Mouse (Mus musculus): Measurements from ENCODE around the gene Raver1. TPM values are rescaled to one million over a fixed set of nuclear protein-coding genes. Genes with fewer than 3 reads are reported as not detected.
A peak's percentile ranks its signal among the peaks of the same experiment; 100 is the strongest.
"Not testable (repeated sequence)": the region's sequence is repeated elsewhere in the genome, so short reads cannot be mapped to it uniquely, and the experiment has no call there.

The Raver1 gene
- polyA plus RNA-seq, 1 experiment from 2014 or later = 83.9 TPM

GRCm38 (mm10) chr9:21062928-21063327 is 28.9 kb downstream of the Raver1 start:
- H3K27ac ChIP-seq = no peak overlapping the region
- no peak for DNase-seq (ENCODE audit: low spot score)
- H3K36me3 ChIP-seq = peaks cover 51% of the 10 kb centered on the region
- no peaks in the 10 kb centered on the region for H3K27me3 ChIP-seq (ENCODE audit: insufficient read depth, poor library complexity, severe bottlenecking)
- WGBS = 95% methylated on average over 2 of the region's 2 CpGs
- no peaks in the 10 kb centered on the region for H3K4me1 ChIP-seq
- H3K4me3 ChIP-seq = no peak overlapping the region
- no peaks in the 10 kb centered on the region for H3K9me3 ChIP-seq

- 60% methylated on average over 10 of the region's 10 CpGs for WGBS
- Histone ChIP-seq H3K9me3 (no peaks in the 10 kb centered on the region), H3K27ac (no peak overlapping the region), H3K4me1 (peaks cover 4% of the 10 kb centered on the region), H3K27me3 (ENCODE audit: insufficient read depth, poor library complexity, severe bottlenecking) (peaks cover 23% of the 10 kb centered on the region), H3K36me3 (no peaks in the 10 kb centered on the region), H3K4me3 (no peak overlapping the region)
- no peak for DNase-seq (ENCODE audit: low spot score)
Observed at GRCm38 (mm10) chr9:21051578-21051977, 40.2 kb downstream of the Raver1 start.

- Histone ChIP-seq H3K4me1 (peaks cover 7% of the 10 kb centered on the region; the same call in 1 of the 2 replicates), H3K9me3 (no peaks in the 10 kb centered on the region), H3K36me3 (no peaks in the 10 kb centered on the region), H3K27ac (no peak overlapping the region), H3K4me3 (no peak overlapping the region), H3K27me3 (ENCODE audit: insufficient read depth, poor library complexity, severe bottlenecking) (peaks cover 15% of the 10 kb centered on the region)
- no peak for DNase-seq (ENCODE audit: low spot score)
- WGBS = 74% methylated on average over 3 of the region's 3 CpGs
Observed at GRCm38 (mm10) chr9:21045235-21045634, 46.6 kb downstream of the Raver1 start.

- not testable (repeated sequence) for H3K4me1 ChIP-seq; H3K36me3 ChIP-seq; DNase-seq (ENCODE audit: low spot score); H3K4me3 ChIP-seq; H3K27ac ChIP-seq; H3K9me3 ChIP-seq
- 56% methylated on average over 1 of the region's 1 CpGs for WGBS
- peaks cover 19% of the 10 kb centered on the region for H3K27me3 ChIP-seq (ENCODE audit: insufficient read depth, poor library complexity, severe bottlenecking)
Observed at GRCm38 (mm10) chr9:21044785-21045184, 47.0 kb downstream of the Raver1 start.

GRCm38 (mm10) chr9:21043563-21043962 is 48.2 kb downstream of the Raver1 start:
- 72% methylated on average over 4 of the region's 4 CpGs for WGBS
- peaks cover 31% of the 10 kb centered on the region for H3K27me3 ChIP-seq (ENCODE audit: insufficient read depth, poor library complexity, severe bottlenecking)
- no peaks in the 10 kb centered on the region for H3K9me3 ChIP-seq
- H3K27ac ChIP-seq = no peak overlapping the region
- H3K36me3 ChIP-seq = no peaks in the 10 kb centered on the region
- no peak overlapping the region for H3K4me3 ChIP-seq
- DNase-seq (ENCODE audit: low spot score) = no peak
- H3K4me1 ChIP-seq = peaks cover 9% of the 10 kb centered on the region

GRCm38 (mm10) chr9:21041308-21041707 is 50.5 kb downstream of the Raver1 start:
- H3K9me3 ChIP-seq = no peaks in the 10 kb centered on the region
- no peak overlapping the region for H3K4me3 ChIP-seq
- WGBS = 43% methylated on average over 4 of the region's 4 CpGs
- no peaks in the 10 kb centered on the region for H3K36me3 ChIP-seq
- H3K27ac ChIP-seq = no peak overlapping the region
- no peak for DNase-seq (ENCODE audit: low spot score)
- H3K4me1 ChIP-seq = peaks cover 27% of the 10 kb centered on the region
- H3K27me3 ChIP-seq (ENCODE audit: insufficient read depth, poor library complexity, severe bottlenecking) = peaks cover 54% of the 10 kb centered on the region

GRCm38 (mm10) chr9:21039779-21040178 is 52.0 kb downstream of the Raver1 start:
- no peak for DNase-seq (ENCODE audit: low spot score)
- no peaks in the 10 kb centered on the region for H3K9me3 ChIP-seq
- H3K27me3 ChIP-seq (ENCODE audit: insufficient read depth, poor library complexity, severe bottlenecking) = peaks cover 69% of the 10 kb centered on the region
- H3K4me1 ChIP-seq = peaks cover 39% of the 10 kb centered on the region
- no peaks in the 10 kb centered on the region for H3K36me3 ChIP-seq
- H3K27ac ChIP-seq = no peak overlapping the region
- WGBS = 78% methylated on average over 3 of the region's 3 CpGs
- H3K4me3 ChIP-seq = no peak overlapping the region

- H3K27ac ChIP-seq = peak overlapping the region; percentile 65
- peaks cover 55% of the 10 kb centered on the region for H3K4me1 ChIP-seq
- WGBS = 3% methylated on average over 31 of the region's 31 CpGs
- H3K4me3 ChIP-seq = peak overlapping the region; percentile 60
- H3K36me3 ChIP-seq = no peaks in the 10 kb centered on the region
- no peak for DNase-seq (ENCODE audit: low spot score)
- H3K27me3 ChIP-seq (ENCODE audit: insufficient read depth, poor library complexity, severe bottlenecking) = peaks cover 91% of the 10 kb centered on the region
- no peaks in the 10 kb centered on the region for H3K9me3 ChIP-seq
Observed at GRCm38 (mm10) chr9:21037481-21037891, 54.3 kb downstream of the Raver1 start.

- Histone ChIP-seq H3K9me3 (no peaks in the 10 kb centered on the region), H3K4me1 (peaks cover 63% of the 10 kb centered on the region), H3K4me3 (peak overlapping the region; percentile 60), H3K27ac (no peak overlapping the region), H3K36me3 (no peaks in the 10 kb centered on the region), H3K27me3 (ENCODE audit: insufficient read depth, poor library complexity, severe bottlenecking) (peaks cover 97% of the 10 kb centered on the region)
- WGBS = 3% methylated on average over 22 of the region's 22 CpGs
- no peak for DNase-seq (ENCODE audit: low spot score)
Observed at GRCm38 (mm10) chr9:21036666-21037065, 55.1 kb downstream of the Raver1 start.

- Histone ChIP-seq H3K4me1 (peaks cover 64% of the 10 kb centered on the region), H3K27me3 (ENCODE audit: insufficient read depth, poor library complexity, severe bottlenecking) (peaks cover 98% of the 10 kb centered on the region), H3K9me3 (no peaks in the 10 kb centered on the region), H3K36me3 (no peaks in the 10 kb centered on the region), H3K4me3 (0 out of 2 replicates have a peak overlapping the region, but pooled peaks have one; percentile 7), H3K27ac (no peak overlapping the region)
- DNase-seq (ENCODE audit: low spot score) = no peak
- WGBS = 8% methylated on average over 20 of the region's 20 CpGs
Observed at GRCm38 (mm10) chr9:21036161-21036560, 55.6 kb downstream of the Raver1 start.

GRCm38 (mm10) chr9:21035586-21035985 is 56.2 kb downstream of the Raver1 start:
- H3K4me1 ChIP-seq = peaks cover 66% of the 10 kb centered on the region
- peaks cover 93% of the 10 kb centered on the region for H3K27me3 ChIP-seq (ENCODE audit: insufficient read depth, poor library complexity, severe bottlenecking)
- no peak for DNase-seq (ENCODE audit: low spot score)
- H3K4me3 ChIP-seq = no peak overlapping the region
- no peaks in the 10 kb centered on the region for H3K36me3 ChIP-seq
- 24% methylated on average over 9 of the region's 9 CpGs for WGBS
- no peak overlapping the region for H3K27ac ChIP-seq
- H3K9me3 ChIP-seq = no peaks in the 10 kb centered on the region

- no peaks in the 10 kb centered on the region for H3K9me3 ChIP-seq
- H3K4me3 ChIP-seq = no peak overlapping the region
- WGBS = 4% methylated on average over 17 of the region's 17 CpGs
- H3K27ac ChIP-seq = no peak overlapping the region
- H3K27me3 ChIP-seq (ENCODE audit: insufficient read depth, poor library complexity, severe bottlenecking) = peaks cover 92% of the 10 kb centered on the region
- peaks cover 76% of the 10 kb centered on the region for H3K4me1 ChIP-seq
- H3K36me3 ChIP-seq = no peaks in the 10 kb centered on the region
- DNase-seq (ENCODE audit: low spot score) = no peak
Observed at GRCm38 (mm10) chr9:21034481-21035085, 57.2 kb downstream of the Raver1 start.

GRCm38 (mm10) chr9:21033136-21033535 is 58.7 kb downstream of the Raver1 start:
- H3K4me1 ChIP-seq = peaks cover 77% of the 10 kb centered on the region
- no peaks in the 10 kb centered on the region for H3K36me3 ChIP-seq
- peak; percentile 93 for DNase-seq (ENCODE audit: low spot score)
- WGBS = 0% methylated on average over 34 of the region's 34 CpGs
- H3K27ac ChIP-seq = peak overlapping the region; percentile 5; the same call in 1 of the 2 replicates
- peak overlapping the region; percentile 66 for H3K4me3 ChIP-seq
- no peaks in the 10 kb centered on the region for H3K9me3 ChIP-seq
- H3K27me3 ChIP-seq (ENCODE audit: insufficient read depth, poor library complexity, severe bottlenecking) = peaks cover 91% of the 10 kb centered on the region

GRCm38 (mm10) chr9:21032491-21032890 is 59.3 kb downstream of the Raver1 start:
- no peak for DNase-seq (ENCODE audit: low spot score)
- H3K27ac ChIP-seq = peak overlapping the region; percentile 5; the same call in 1 of the 2 replicates
- H3K4me3 ChIP-seq = peak overlapping the region; percentile 66
- H3K27me3 ChIP-seq (ENCODE audit: insufficient read depth, poor library complexity, severe bottlenecking) = peaks cover 91% of the 10 kb centered on the region
- no peaks in the 10 kb centered on the region for H3K36me3 ChIP-seq
- no peaks in the 10 kb centered on the region for H3K9me3 ChIP-seq
- WGBS = 3% methylated on average over 7 of the region's 7 CpGs
- peaks cover 74% of the 10 kb centered on the region for H3K4me1 ChIP-seq

Measured in heart, embryonic 10.5 days (tissue).